Mouse (Mus musculus) forebrain, embryonic 16.5 days (tissue): Measurements from ENCODE around the gene Elk4. TPM values are rescaled to one million over a fixed set of nuclear protein-coding genes. Genes with fewer than 3 reads are reported as not detected.

Source experiments
- ATAC-seq: fragments of 200-750 bp; cut with Nextera tagmentation; 2 replicates; pipeline ENCODE4 v1.8.0; 2017; ENCODE audit warnings: mild to moderate bottlenecking, moderate library complexity
- H3K27ac ChIP-seq: fragments of 300-500 bp; sonication (generic); 2 replicates; pipeline ENCODE4 v1.5.1; 2014; ENCODE audit warnings: low read length, control low read depth
- H3K27me3 ChIP-seq: fragments of 300-500 bp; sonication (generic); replicated peaks from 2 replicates; pipeline ENCODE4 v1.6.1; 2014; ENCODE audit warnings: low read length; ENCODE audit not compliant: control insufficient read depth, insufficient read depth
- H3K36me3 ChIP-seq: fragments of 300-500 bp; sonication (generic); 2 replicates; pipeline ENCODE4 v1.6.1; 2014; ENCODE audit not compliant: control insufficient read depth, insufficient read depth
- H3K4me1 ChIP-seq: fragments of 300-500 bp; sonication (generic); replicated peaks from 2 replicates; pipeline ENCODE4 v1.6.1; 2014; ENCODE audit warnings: low read length; ENCODE audit not compliant: control insufficient read depth, insufficient read depth
- H3K4me2 ChIP-seq: fragments of 300-500 bp; sonication (generic); 2 replicates; pipeline ENCODE4 v1.6.1; 2014; ENCODE audit warnings: mild to moderate bottlenecking, low read length, control low read depth
- H3K4me3 ChIP-seq: fragments of 300-500 bp; sonication (generic); replicated peaks from 2 replicates; pipeline ENCODE4 v1.5.1; 2014; ENCODE audit warnings: mild to moderate bottlenecking, low read length, control low read depth
- H3K9ac ChIP-seq: fragments of 300-500 bp; sonication (generic); replicated peaks from 2 replicates; pipeline ENCODE4 v1.6.1; 2014; ENCODE audit warnings: low read depth, low read length, control low read depth
- H3K9me3 ChIP-seq: fragments of 300-500 bp; sonication (generic); 2 replicates; pipeline ENCODE4 v1.6.1; 2016; ENCODE audit warnings: low read length; ENCODE audit not compliant: control insufficient read depth
- WGBS: fragments of 180-500 bp; shearing (Covaris S2); extraction: QIAGEN DNeasy Blood & Tissue Kit; methylation state at CpG from one replicate; pipeline ENCODE4 v1.1.7; 2014; 5-methylcytosine and 5-hydroxymethylcytosine counted together
- polyA plus RNA-seq: library from polyadenylated mRNA; unstranded; fragments of >200 nt; fragmentation: Nextera tagmentation; extraction: Ambion mirVana; gene quantifications from 2 replicates; pipeline ENCODE4 v1.2.1, GENCODE M21; 2015

Gene Elk4
- polyA plus RNA-seq, 1 experiment from 2014 or later: 12.5 TPM

DNA sequence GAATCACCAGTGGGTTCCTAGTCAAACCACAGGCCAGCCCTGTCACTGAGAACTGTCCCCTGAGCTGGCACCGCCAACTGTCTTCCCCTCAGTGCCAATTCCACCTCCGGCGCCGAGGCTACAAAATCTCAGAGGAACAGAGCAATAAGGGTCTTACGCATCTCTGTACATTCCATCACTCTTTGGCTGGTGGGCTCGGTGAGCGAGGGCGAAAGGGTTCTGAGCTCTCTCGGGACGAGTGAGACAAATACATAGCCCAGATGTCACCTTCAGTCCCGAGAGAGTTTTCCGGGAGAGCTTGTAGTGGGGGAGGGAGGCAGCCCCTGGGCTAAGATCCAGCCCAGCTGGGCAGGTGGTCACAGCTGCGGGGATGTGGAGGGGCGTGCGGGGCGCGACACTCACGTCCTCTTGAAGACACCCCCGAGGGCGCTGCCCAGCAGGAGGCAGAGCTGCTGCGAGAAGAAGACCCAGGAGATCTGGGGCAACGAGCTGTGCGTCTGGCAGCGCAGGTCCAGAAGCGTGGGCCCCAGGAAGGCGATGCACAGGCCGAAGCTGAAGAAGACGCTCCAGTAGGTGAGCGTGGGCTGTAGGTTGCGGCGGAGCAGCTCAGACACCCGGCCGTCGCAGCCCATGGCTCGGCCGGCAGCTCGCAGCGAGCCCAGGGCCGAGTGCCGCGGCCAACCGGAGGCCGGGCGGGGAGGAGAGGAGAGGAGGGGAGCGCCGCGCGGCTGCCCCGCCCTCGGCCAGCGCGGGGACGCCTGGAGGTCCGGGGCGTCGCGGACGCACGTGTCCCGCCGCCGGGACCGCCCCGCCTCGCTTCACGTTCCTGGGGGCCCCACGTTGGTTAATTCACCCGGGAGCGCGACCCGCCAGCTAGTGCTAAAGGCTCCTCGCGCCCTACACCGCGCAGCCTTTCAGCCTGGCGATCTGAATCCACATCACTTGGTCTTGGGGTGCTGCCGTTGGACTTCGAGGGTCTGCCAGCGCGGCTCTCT lies 60.2 kb downstream of the Elk4 start, which contains the start of gene Mfsd4a:
TSS of gene Mfsd4a (minus strand) at position 802 of the 995 bp plus-strand sequence.
- H3K9me3 ChIP-seq: no peaks in the 10 kb centered on the region
- peak; percentile 75 for ATAC-seq

DNA sequence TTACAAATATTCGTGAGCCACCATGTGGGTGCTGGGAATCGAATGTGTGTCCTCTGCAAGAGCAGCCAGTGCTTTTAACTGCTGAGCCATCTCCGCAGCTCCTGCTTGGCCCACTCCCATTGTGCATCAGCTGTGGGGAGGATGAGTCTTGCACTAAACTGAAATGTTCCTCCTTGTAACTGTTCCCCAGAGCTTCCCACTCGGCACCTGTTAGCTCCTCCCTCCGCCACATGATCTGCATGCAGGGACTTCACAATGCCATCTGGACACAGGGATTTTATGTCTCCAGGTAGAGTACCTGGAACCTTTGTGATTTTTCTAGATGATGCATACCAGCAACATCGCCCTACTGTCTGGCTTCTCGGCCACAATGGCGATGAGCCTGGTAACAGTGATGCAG lies 62.0 kb downstream of the Elk4 start:
- Histone ChIP-seq H3K4me2 (no peak overlapping the region), H3K4me1 (peaks cover 17% of the 10 kb centered on the region), H3K27ac (no peak overlapping the region), H3K27me3 (peaks cover 20% of the 10 kb centered on the region), H3K9me3 (no peaks in the 10 kb centered on the region), H3K9ac (no peak overlapping the region), H3K4me3 (no peak overlapping the region), H3K36me3 (no peaks in the 10 kb centered on the region)
- ATAC-seq: no peak
- WGBS: 86% methylated on average over 8 of the region's 8 CpGs

More for the DNA sequence above, 60.2 kb downstream of the Elk4 start, which contains the start of gene Mfsd4a:
- H3K9ac ChIP-seq: peak within 1 kb of the TSS; percentile 63
- no peak within 1 kb of the TSS for H3K27ac ChIP-seq
- no peaks in the 10 kb centered on the region for H3K36me3 ChIP-seq
- H3K4me2 ChIP-seq: peak within 1 kb of the TSS; percentile 94
- peaks cover 17% of the 10 kb centered on the region for H3K4me1 ChIP-seq
- peak within 1 kb of the TSS; percentile 50 for H3K4me3 ChIP-seq
- H3K27me3 ChIP-seq: peaks cover 20% of the 10 kb centered on the region
- WGBS: 3% methylated on average over 68 of the region's 80 CpGs

DNA sequence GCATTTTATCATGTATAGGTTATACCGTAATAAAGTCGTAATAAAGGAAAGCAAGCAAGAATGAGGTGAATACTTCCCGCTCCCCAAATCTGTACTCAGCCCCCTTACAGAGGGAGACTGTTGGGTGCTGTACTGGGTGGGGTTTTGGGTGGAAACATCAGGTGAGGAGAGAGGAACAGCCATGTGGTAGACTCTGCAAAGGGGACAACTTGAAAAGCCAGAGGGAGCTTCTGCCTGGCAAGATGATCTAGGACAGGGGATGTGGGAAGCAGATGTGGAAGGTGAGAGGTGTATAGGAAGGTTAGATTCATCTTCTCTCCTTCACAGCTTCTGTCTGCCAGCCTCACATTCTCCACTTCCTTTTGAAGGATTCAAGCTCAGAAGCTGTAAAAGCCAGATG lies 63.3 kb downstream of the Elk4 start:
- H3K4me1 ChIP-seq: peaks cover 11% of the 10 kb centered on the region
- no peaks in the 10 kb centered on the region for H3K36me3 ChIP-seq
- WGBS: 89% methylated on average over 3 of the region's 3 CpGs
- H3K27ac ChIP-seq: no peak overlapping the region
- no peak for ATAC-seq
- no peak overlapping the region for H3K4me2 ChIP-seq
- H3K9ac ChIP-seq: no peak overlapping the region
- H3K9me3 ChIP-seq: no peaks in the 10 kb centered on the region
- H3K4me3 ChIP-seq: no peak overlapping the region
- peaks cover 20% of the 10 kb centered on the region for H3K27me3 ChIP-seq

DNA sequence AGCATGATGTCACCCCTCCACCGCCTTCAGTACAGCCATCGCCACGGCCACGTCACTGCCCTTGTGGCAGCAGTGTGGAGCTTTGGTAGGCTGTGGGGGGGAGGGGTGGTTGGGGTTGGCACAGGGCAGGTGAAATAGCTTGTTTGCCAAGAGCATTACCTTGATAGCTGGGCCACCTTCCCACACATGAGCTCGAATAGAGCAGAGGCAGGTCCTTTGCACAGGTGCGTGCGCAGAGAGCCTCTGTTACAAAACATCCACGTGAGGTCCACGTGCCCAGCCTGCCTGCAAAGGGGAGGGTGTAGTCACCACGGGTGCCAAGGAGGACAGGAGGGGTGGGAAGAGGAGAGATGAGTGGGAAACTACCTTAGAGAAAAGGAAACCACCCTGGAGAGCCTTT lies 68.2 kb downstream of the Elk4 start:
- no peaks in the 10 kb centered on the region for H3K27me3 ChIP-seq
- H3K36me3 ChIP-seq: no peaks in the 10 kb centered on the region
- no peak overlapping the region for H3K4me2 ChIP-seq
- no peak for ATAC-seq
- H3K4me3 ChIP-seq: no peak overlapping the region
- WGBS: 87% methylated on average over 10 of the region's 10 CpGs
- no peak overlapping the region for H3K9ac ChIP-seq
- H3K27ac ChIP-seq: no peak overlapping the region
- H3K9me3 ChIP-seq: no peaks in the 10 kb centered on the region
- no peaks in the 10 kb centered on the region for H3K4me1 ChIP-seq

DNA sequence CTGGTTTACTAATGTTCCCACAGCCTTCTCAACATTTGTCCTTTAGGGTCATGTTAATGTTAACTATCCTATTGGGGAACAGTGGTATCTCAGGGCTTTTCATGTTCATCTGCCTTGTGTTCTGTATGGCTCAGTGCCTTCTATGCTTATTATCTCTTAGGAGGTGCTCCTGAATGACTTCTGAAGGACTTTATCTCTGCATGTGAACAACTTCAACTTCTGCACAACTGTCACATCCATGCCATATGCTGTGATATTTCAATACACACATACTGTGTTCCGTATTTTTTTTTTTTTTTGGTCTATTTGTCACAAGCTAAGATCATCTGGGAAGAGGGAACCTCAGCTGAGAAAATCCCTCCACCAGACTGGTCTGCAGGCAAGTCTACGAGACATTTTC lies 71.0 kb downstream of the Elk4 start:
- no peak overlapping the region for H3K4me3 ChIP-seq
- H3K4me1 ChIP-seq: no peaks in the 10 kb centered on the region
- H3K9ac ChIP-seq: no peak overlapping the region
- no peak overlapping the region for H3K4me2 ChIP-seq
- H3K27ac ChIP-seq: no peak overlapping the region
- no peaks in the 10 kb centered on the region for H3K27me3 ChIP-seq
- 73% methylated on average over 2 of the region's 2 CpGs for WGBS
- H3K36me3 ChIP-seq: no peaks in the 10 kb centered on the region
- peaks cover 4% of the 10 kb centered on the region; the same call in 1 of the 2 replicates for H3K9me3 ChIP-seq
- no peak for ATAC-seq

Other genes starting within 250 kb of the Elk4 start
- gene Pm20d1, start 210.2 kb upstream of the Elk4 start, polyA plus RNA-seq: 0.18 and 0.67 TPM in 2 replicates
- 15.4 and 20.8 TPM in 2 replicates for gene Slc41a1, start 180.1 kb upstream of the Elk4 start, polyA plus RNA-seq
- gene Rab29, start 140.4 kb upstream of the Elk4 start, polyA plus RNA-seq: 8.8 and 9.0 TPM in 2 replicates
- 59.4 and 66.7 TPM in 2 replicates for gene Nucks1, start 97.1 kb upstream of the Elk4 start, polyA plus RNA-seq
- gene Slc45a3, start 44.6 kb upstream of the Elk4 start, polyA plus RNA-seq: 2.0 and 2.1 TPM in 2 replicates
- gene Mfsd4a, start 60.5 kb downstream of the Elk4 start, polyA plus RNA-seq: 10.9 and 11.2 TPM in 2 replicates
- 0.48 and 1.9 TPM in 2 replicates for gene Cdk18, start 132.1 kb downstream of the Elk4 start, polyA plus RNA-seq
- gene Lemd1, start 183.8 kb downstream of the Elk4 start, polyA plus RNA-seq: 14.9 and 18.4 TPM in 2 replicates
- gene AC124108.1, start 183.8 kb downstream of the Elk4 start, polyA plus RNA-seq: 2.5 and 3.3 TPM in 2 replicates
- 0.86 TPM in 1 of 2 replicates, not detected in the other for gene Gm10188, start 222.2 kb downstream of the Elk4 start, polyA plus RNA-seq